Mouse (Mus musculus) v-Abl transformed pro-B cells (cell line): Measurements from ENCODE around the gene Slit1.

ENCODE experiments used
- in situ Hi-C, 2 experiments: fragments of 400-800 bp; cut with MboI; formaldehyde crosslinking; loops; one replicate each; pipeline ENCODE4 v1.15.1; 2025; ENCODE audit not compliant: unreplicated experiment in 2 of 2

Gene Slit1

DNA sequence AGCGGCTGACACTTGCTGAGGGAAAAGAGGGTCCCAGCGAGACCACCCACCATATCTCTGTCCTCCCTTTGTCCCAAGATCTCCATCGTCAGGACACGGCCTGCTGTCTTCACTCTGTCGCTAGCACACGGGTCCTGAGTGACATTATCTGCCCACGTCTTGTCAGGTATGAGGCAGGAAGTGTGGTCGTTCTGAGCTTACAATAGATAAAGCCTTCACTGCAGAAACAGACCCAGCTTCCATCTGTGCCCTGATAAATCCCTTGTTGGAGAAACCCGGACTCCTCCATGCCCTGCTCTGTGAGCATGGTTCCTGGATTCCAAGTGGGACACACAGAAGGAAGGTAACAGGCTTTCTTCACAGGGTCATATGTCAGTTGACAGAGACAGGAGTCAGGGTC, 48.9 kb downstream of the Slit1 start:
- in situ Hi-C loops = no loop called here

DNA sequence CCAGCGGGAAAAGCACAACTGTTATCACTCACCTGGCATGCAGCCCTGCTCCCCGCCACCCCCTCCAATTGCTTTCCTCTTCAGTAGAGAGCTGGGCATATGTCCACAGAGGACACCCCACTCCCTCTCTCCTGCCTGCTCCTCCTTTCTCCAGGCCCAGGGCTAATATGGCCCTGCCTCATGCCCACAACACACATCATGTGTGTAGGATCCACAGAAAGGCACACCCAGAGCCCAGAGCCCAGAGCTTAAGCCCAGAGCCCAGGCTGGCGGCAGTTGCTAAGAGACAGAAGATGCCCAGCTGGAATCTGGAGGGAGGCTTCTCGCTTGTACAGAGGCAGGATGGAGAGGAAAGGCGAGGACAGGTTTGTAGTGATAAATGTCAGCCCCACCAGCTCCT, 49.7 kb downstream of the Slit1 start:
- in situ Hi-C loops = no loop called here

DNA sequence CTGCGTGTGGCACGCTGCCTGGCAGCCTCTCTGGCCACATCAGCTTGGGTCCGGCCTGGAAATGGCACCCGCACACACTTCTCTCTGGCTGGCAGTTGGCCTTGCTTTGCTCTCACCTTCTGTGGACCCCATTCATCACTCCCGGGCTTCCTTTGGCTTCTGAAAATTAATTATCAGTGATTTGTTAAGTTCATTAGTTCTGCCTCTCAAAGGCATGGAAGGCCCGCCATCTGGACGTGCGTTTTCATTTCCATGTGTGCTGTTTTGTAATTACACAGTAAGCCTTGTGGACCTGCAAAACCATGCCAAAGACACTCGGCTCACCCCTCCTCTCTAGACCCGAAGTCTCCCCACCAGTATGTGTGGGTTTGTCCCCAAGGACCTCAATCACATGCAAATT, 53.4 kb downstream of the Slit1 start:
- in situ Hi-C loops = no loop called here

DNA sequence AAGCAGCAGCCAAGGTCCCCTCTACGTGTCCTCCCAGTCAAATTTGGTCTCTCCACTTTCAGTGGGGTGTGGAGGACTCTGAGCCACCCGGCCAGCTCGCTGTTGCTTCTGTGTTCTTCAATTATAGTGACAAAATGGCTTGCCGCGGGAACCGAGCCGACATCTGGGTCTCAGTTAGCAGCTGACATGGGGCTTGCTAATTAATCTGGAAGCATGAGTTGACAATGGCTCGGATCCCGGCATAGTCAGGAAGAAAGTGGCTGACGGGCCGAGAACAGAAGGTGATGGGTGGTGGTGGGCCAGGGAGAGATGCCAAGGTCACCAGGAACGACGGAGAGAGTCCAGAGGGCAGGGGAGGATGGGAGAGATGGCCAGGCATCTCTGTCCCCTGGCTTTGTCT, 55.2 kb downstream of the Slit1 start:
- in situ Hi-C loops = no loop called here

DNA sequence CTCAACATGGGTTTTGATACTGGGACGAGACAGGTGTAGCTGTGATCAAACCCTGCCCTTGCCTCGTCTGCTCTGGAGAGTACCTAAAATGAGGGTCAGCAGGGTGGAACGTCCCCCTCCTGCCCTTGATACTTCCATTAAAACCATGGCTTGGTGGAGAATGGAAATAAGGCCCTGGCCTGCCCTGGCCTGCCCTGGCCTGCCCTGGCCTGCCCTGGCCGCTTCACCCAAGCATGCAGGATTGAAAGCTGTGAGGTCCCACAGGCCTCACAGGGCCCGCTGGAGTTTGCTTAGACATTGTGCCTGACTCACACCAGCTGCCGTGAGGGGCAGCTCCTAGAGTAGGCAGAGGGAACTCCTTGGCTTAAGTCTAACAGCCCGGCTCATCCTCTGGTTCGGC, 55.6 kb downstream of the Slit1 start:
- in situ Hi-C loops = no loop called here

DNA sequence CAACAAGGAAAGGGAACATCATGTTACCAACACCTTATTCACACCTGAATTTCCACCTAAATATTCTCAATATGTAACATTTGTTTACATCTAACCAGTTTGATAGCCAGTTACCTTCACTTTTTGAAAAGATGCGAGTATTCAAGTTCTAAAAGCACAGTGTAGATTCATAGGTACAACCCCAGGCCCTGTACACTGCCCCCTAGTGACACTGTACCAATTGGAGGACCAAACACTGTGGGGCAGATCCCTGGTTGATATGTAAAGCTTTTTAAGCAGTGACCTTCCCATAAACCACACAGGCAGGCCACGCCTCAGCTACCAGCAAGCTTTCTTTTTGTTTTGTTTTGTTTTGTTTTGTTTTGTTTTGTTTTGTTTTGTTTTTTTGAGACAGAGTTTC, 57.3 kb downstream of the Slit1 start:
- in situ Hi-C loops = no loop called here

DNA sequence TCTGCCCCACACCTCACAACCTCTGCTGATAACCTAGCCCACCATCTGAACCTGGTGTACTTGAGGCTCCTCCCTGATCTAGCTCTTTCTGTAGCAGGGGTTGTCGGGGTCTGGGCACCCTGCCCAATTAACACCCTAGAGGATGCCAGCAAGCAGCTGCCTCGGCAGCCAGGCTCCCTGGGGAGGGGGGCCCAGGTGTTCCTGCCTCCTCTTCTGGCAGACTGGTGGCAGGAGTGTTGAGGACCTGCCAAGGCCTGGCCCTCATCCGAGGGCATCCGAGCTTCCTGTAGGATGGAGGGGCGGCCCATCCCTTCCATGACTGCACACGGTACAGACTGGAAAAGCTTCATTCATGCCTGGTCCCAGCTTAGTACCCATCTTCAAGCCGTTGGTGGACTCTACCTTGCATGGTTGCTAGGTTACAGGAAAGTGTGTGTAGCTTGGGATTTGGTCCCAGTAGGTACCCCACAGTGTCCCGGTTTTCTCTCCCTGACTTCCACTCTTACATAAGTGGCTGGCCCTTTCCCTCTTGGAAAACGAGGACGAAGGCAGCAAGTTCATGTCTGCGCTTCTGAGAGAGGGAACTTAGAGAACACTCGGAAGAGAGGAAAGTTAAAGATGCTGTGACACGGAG, 57.9 kb downstream of the Slit1 start:
- in situ Hi-C loops = no loop called here

DNA sequence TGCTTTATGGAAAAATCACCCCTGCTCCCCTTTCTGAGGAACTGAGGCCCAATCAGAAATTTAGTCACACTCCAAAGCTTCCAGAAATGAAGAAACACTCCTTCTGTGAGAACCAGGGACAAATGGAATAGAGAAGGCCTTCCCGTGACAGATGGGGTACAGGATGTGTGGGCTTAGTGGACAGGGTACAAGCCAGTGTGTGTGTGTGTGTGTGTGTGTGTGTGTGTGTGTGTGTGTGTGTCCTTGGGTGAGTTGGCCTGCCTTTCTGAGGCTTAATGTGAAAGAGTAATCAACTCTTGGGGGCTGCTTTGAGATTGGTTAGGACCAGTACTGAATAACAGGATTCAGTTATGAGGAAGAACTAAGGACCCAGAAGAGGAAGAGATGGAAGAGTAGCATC, 58.6 kb downstream of the Slit1 start:
- in situ Hi-C loops = no loop called here

DNA sequence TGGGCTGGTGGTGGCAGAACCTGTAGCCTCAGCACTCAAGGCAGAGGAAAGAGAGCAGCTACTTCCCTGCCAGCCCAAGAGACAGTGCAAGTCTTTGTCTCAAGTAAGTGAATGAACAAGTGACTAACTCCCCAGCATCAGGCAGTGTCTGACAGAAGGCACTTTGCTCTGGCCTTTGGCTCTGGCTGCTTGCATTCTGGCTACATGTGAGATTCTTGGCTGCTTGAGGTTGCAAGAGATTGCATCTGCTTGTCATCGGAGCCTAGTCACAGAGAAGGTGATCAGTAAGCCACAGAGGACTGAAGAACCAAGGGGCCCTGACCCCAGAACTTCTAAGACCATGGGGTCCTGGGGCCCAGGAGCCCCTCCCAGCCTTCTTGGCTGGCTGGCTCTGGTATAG, 59.5 kb downstream of the Slit1 start:
- in situ Hi-C loops = no loop called here

DNA sequence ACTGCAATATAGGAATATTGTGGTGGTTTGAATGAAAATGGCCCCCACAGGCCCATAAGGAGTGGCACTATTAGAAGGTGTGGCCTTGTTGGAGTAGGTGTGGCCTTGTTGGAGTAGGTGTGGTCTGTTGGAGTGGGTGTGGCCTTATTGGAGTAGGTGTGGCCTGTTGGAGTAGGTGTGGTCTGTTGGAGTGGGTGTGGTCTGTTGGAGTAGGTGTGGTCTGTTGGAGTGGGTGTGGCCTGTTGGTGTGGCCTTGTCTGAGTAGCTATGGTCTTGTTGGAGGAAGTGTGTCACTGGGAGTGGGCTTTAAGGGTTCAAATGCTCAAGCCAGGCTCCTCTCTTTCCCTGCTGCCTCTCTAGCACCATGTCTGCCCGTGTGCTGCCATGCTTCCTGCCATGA, 63.2 kb downstream of the Slit1 start:
- in situ Hi-C loops = no loop called here

DNA sequence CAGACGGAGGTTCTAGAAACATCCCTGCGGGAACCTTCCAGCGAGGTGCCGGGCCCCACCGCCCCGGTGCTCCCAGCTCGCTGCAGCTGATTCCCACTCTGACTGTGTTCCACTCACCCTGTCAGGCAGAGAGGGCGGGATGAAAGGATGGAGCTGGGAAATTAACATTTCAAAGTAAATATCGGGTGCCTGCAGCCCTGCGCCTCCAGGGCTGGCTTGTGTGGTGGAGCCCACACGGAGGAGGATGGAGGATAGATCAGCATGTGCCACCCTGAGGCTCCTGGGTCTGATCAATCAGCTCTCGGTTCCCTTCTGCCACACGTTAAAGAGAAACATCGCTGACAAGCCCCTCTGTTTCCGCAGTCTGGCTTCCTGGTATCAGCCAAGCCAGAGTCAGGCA, 64.4 kb downstream of the Slit1 start:
- in situ Hi-C loops = no loop called here

DNA sequence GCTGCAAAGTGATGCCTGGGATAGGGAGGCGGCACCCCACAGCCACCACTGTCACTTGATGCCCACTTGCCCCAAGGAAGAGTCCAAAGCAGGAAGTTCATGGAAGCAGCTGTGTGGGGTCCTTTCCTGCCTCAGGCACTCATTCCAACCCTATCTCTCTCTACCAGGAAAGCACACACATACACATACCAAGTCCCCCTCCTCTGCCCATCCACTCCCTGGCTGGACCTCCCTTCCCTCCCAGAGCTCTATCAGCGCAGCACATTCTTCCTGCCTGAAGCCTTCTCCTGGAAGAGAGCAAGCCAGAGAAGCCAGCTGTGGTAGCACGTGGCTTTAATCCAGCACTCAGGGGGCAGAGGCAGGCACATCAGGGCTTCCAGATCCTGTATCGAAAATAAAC, 65.9 kb downstream of the Slit1 start:
- in situ Hi-C loops = no loop called here

DNA sequence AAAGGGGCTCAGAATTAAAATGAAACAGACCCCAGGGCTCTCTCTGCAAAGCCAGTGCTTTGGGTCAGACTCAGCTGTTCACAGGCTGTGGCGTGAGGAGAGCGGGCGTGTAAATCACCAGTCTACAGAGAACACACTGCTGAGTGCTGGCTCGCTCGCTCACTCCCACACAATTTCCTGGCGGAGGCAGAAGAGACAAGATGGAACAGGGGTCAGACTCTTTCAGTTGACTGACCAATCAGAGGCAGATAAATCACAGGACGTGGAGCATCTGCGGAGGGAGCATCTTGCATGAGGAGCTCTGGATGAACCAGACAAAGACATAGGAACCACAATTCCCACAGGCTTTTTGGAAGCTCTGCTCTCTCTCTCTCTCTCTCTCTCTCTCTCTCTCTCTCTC, 67.9 kb downstream of the Slit1 start:
- in situ Hi-C loops = no loop called here

DNA sequence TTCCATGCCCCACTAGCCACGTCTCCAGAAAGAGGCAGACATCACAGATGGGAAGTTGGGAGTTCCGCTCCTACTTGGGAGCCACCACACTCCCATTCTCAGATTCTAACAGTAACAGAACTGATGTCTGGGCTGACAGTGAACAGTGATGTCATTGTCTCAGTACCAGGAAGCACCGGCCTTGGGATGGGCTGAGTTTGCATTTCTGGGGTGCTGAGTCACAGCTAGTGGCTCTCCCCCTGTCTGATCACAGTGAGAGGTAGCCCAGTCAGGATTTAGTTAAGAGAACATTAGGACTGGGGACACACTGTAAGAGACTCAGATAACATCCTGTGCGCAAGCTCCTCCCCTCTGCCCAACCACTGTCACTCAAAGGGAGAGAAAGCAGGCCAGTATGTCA, 69.1 kb downstream of the Slit1 start:
- in situ Hi-C loops = no loop called here

DNA sequence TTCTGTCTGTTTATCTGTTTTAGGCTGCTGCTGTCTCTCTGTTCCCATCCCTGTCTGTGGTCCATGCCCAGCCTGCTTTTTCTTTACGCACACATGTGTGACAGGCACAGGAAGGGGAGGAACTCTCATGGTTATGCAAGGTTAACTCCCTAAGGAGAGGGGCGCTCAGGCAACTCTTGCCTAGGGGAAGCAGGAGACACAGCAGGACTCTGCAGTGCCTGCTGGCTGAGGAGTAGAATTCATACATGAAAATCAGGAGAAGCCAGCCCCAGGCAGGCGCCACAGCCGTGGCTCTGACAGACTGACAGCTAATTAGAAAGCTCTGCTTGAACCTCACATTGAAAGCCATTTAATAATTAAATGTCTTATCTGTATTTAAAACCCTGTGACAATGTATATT, 70.6 kb downstream of the Slit1 start:
- in situ Hi-C loops = no loop called here

DNA sequence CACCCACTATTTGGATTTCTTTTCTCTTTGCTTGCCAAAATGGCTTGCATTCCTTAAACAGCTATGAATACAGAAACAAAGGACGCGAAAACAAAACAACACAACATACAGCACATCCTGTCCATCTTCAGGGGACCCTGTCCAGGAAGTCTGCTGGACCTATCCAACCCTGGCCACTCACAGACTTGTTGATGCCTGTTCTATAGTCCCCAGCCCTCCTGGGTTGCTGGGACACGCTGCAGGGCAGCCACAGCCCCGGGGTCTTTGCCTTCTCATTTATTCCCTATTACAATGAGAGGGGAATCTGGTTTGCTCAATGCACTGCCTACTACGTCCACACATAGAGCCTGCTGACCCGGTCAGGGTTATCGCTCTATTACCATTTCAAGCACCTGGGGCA, 72.5 kb downstream of the Slit1 start:
- in situ Hi-C loops = no loop called here

DNA sequence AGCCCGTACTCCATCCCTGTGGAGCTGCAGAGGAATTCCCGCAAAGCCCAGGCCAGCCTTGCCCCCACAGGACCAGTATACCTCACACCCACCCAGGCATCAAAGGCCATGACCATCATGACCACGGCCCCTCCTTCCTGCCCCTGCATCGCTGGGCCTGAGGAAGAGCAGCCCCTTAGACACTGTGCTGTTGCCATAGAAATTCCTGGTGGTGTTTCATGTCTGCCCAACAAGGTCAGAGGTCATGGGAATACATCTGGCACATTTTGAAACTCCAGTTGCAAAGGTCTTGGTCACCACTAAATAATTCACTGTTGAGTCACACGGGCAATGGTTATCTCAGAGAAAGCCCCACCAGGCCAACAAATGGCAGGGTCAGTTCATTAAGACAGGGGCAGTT, 73.0 kb downstream of the Slit1 start:
- in situ Hi-C loops = no loop called here

DNA sequence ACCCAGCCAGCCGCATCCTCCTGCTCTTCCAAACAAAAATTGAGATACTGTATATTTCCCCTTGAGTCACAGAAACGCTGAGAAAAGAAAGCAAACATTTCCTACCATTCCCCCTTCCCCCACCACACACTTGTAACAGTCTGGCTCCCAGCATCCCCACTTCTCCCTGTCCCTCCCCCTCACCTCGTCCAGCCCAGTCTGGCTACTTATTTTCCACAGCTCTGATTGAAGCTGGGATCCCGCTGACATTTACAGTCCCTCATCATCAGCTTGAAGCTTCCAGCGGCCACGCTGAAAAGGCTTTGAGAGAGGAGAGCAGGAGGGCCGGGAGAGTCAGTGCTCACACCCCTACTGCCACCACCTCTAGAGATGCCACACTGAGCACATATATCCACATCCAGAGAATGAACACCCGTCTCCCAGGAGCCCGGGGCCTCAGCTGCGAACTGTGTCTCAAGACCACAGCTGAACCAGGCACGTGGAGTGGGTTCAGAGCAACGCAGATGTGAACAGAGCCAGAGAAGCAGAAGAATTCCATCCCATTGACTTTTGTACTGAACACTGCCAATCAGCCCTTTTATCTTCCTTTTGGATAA, 73.6 kb downstream of the Slit1 start:
- in situ Hi-C loops = no loop called here

DNA sequence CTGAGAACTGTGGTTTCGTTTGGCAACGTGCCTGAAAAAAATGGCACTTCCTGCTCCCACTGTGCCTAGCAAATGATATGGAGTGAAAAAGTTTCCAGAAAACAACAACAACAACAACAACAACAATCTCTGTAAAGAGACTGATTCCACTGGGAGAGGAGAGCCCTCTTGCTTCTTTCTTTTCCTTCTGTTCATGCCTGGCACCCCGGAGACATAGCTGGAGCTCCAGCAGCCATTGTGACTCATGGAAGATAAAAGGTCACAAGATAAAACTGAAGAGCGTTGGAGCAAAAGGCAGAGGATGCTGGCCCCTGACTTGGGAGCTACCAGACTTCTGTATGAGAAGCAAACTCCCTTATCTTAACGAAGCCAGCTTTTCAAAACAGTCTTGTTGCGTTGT, 75.9 kb downstream of the Slit1 start:
- in situ Hi-C loops = no loop called here

DNA sequence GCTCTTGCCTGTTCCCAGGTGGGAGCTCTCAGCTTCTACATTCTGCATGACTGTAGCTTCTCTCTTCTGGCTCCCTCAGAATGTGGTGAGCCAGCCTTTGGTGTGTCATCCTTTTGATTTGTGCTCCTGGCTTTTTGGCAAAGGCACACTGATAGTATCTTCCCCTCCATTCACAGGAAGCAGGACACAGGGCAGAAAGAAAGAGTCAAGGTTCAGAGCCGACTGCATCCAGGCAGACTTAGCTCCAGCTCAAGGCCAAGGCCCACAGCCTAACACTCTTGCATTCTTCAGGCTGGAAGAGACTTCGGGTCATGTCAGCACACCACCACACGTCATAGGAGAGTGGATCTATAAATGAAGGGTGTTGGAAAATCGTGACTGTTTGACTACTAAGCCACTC, 77.5 kb downstream of the Slit1 start:
- in situ Hi-C loops = no loop called here

DNA sequence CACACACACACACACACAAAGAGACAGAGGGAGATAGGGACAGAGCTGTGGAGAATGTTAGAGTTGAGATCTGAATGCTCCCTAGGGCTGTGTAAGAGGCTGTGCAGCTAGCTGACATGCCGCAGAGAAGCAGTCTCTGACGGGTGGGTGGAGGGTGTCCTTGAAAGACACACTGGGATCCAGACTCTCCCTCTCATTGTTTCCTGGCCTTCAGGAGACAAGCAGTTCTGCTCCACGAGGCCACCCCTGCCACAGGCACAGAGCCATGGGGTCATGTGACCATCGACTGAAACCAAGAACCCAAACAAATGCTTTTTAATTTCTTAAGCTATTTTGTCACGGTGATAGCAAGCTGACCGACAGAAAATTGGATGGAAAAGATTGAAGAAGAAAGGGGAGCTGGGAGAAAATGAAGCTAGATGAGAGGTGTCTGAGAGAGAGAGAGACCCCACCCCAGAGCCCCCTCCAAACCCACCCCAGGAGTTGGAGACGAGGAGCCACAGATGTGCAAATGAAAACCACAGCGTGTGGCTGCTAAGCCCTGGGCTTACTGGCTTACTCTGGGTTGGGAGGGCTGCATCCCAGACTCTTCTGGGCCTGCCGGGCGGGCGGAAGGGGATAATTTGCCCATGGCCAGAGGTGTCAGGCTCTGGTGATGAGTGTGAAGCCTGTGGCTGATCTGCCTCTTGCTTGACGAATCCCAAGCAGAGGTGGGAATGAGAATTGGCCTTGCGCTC, 79.8 kb downstream of the Slit1 start:
- in situ Hi-C loops = no loop called here

DNA sequence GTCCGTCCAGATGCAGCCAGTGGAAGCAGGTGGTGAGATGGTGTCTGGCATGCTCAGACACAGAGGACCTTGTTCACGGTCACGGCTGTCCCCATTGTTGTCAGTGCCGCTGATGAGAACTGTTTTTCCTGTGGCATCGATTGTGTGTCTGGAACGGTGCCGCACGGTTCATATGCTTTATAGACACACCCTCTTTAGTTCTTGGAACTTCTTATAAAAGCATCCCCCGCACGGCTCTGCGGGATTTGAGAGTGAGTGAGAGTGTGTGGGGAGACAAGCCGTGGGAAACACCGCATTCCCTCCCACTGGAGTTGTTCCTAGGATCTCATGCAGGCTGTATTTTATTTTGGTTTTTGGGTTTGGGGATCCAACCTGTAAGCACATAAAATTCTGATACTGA, 82.0 kb downstream of the Slit1 start:
- in situ Hi-C loops = no loop called here
